Mouse (Mus musculus): ENCODE measurements around the gene Slc37a1. TPM values are rescaled to one million over a fixed set of nuclear protein-coding genes. Genes with fewer than 3 reads are reported as not detected.

Slc37a1 gene
- 2.8 and 3.9 TPM in 2 replicates for polyA plus RNA-seq (2015; fragmentation: Nextera tagmentation; extraction: Ambion mirVana)

DNA sequence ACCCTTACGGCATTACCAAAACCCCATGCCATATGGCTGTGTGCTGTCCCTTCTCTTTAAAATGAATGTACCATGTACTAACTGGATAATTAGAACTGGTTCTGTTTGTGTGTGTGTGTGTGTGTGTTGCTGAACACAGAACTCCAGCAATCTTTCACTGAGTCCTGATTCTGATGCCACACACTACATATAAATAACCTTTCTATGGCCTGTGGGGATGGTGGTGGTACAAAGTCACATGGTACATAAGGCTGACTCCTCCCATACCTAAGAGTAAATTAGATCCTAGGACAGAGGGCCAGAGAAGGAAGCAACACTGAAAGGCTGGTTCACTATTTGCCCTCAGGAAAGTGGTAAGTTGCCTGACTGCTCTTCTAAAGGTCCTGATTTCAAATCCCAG lies at the start of gene Slc37a1:
Gene Slc37a1 (plus strand): TSS at position 301 of the 400 bp plus-strand sequence.
- WGBS: 100% methylated on average over 1 of the region's 1 CpGs
- DNase-seq (ENCODE audit: low spot score) (no peak), ATAC-seq (replicated peaks; ENCODE audit: low FRiP score, low read depth) (no peak)
- Histone ChIP-seq H3K36me3 (ENCODE audit: insufficient read depth, low read length) (no peaks in the 10 kb centered on the region), H3K27ac (no peak within 1 kb of the TSS), H3K4me2 (ENCODE audit: low read length) (no peak within 1 kb of the TSS), H3K4me1 (replicated peaks; ENCODE audit: insufficient read depth, low read length) (no peaks in the 10 kb centered on the region), H3K9ac (ENCODE audit: low read depth, low read length) (no peak within 1 kb of the TSS), H3K9me3 (replicated peaks; ENCODE audit: low read length) (no peaks in the 10 kb centered on the region), H3K4me3 (replicated peaks; ENCODE audit: low read depth, low read length) (no peak within 1 kb of the TSS), H3K27me3 (ENCODE audit: insufficient read depth, low read length) (no peaks in the 10 kb centered on the region)
- no peak for TF ChIP-seq CTCF (IDR thresholded peaks at IDR 0.05; ENCODE audit: low read depth)

DNA sequence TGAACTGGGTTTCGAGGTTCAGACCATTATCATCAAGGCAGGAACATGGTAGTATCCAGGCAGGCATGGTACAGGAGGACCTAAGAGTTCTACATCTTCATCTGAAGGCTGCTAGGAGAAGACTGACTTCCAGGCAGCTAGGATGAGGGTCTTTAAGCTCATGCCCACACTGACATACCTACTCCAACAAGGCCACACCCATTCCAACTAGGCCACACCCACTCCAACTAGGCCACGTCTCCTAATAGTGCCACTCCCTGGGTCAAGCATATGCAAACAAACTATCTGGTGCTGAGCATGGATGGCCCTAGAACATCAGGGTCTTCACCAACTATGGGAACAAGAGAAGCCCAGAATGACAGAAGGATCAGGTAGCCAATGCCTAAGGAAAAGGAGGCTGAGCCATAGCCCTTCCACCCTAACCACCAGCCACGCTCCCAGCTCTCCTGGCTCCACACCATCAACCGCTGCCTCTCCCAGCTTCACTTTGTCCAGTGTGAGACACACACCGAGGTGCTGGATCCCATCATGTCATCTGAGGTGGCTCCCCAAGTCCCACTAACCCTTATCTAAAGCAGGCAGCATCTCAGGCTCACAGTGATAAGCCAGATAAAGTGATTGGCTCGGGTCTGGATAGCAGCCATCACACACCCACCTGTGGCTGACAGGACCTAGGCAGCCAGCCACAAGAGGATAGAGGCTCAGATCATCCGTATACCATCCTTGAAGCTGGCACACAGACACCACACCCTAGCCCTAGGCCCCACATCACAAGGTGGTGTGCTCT lies 48.2 kb upstream of the Slc37a1 start:
- ATAC-seq (replicated peaks; ENCODE audit: low FRiP score, low read depth): no peak
- WGBS: 82% methylated on average over 7 of the region's 7 CpGs
- H3K4me1 ChIP-seq (replicated peaks; ENCODE audit: insufficient read depth, low read length): no peaks in the 10 kb centered on the region
- no peaks in the 10 kb centered on the region for H3K27me3 ChIP-seq (ENCODE audit: insufficient read depth, low read length)
- H3K36me3 ChIP-seq (ENCODE audit: insufficient read depth, low read length): no peaks in the 10 kb centered on the region
- H3K4me2 ChIP-seq (ENCODE audit: low read length): no peak overlapping the region
- no peak for TF ChIP-seq CTCF (IDR thresholded peaks at IDR 0.05; ENCODE audit: low read depth)
- H3K4me3 ChIP-seq (replicated peaks; ENCODE audit: low read depth, low read length): no peak overlapping the region
- H3K9me3 ChIP-seq (replicated peaks; ENCODE audit: low read length): no peaks in the 10 kb centered on the region
- DNase-seq (ENCODE audit: low spot score): no peak
- no peak overlapping the region for H3K9ac ChIP-seq (ENCODE audit: low read depth, low read length)
- no peak overlapping the region for H3K27ac ChIP-seq

DNA sequence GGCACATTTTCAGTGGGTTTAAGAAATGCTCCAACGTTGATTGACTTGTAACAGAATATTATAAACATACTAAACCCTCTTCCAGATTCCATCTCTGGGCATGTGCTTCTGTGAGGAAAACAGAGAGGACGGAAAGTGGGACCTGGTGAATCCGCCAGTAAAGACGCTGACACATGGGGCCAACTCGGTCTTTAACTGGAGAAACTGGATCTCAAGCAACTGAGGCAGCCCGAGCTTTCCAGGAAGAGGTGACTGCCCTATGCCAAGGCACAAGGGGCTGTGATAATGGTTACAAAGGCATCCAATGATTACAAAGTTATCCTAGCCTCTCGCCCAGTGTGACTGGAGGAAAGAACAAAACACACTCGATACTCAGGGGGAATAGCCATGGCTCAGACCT lies 45.4 kb upstream of the Slc37a1 start:
- DNase-seq (ENCODE audit: low spot score) (no peak), ATAC-seq (replicated peaks; ENCODE audit: low FRiP score, low read depth) (no peak)
- H3K4me1 ChIP-seq (replicated peaks; ENCODE audit: insufficient read depth, low read length): no peaks in the 10 kb centered on the region
- no peak overlapping the region for H3K4me3 ChIP-seq (replicated peaks; ENCODE audit: low read depth, low read length)
- no peaks in the 10 kb centered on the region for H3K9me3 ChIP-seq (replicated peaks; ENCODE audit: low read length)
- no peak overlapping the region for H3K27ac ChIP-seq
- H3K27me3 ChIP-seq (ENCODE audit: insufficient read depth, low read length): no peaks in the 10 kb centered on the region
- no peaks in the 10 kb centered on the region for H3K36me3 ChIP-seq (ENCODE audit: insufficient read depth, low read length)
- 85% methylated on average over 8 of the region's 8 CpGs for WGBS
- no peak for TF ChIP-seq CTCF (IDR thresholded peaks at IDR 0.05; ENCODE audit: low read depth)
- no peak overlapping the region for H3K4me2 ChIP-seq (ENCODE audit: low read length)
- no peak overlapping the region for H3K9ac ChIP-seq (ENCODE audit: low read depth, low read length)

DNA sequence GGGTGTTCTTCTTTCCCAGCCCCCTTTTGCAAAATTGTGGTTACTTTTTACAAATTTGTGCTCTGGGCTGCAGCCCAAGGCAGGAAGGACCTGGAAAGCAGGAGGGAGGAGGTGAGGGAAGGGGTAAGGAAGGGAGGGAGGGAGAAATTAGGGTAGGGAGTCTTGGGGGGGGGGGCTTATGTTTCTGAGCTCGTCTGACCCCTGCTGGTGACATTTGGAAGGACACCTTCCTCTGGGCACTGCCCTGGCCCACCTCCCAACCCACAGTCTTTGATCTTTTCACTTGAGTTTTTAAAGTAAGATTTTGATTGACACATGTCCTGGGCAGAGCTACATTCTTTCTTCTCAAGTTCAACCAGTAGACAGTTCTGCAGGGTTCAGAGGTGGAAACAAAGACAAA lies 43.8 kb upstream of the Slc37a1 start:
- 0% methylated on average over 1 of the region's 1 CpGs for WGBS
- no peak for ATAC-seq (replicated peaks; ENCODE audit: low FRiP score, low read depth)

DNA sequence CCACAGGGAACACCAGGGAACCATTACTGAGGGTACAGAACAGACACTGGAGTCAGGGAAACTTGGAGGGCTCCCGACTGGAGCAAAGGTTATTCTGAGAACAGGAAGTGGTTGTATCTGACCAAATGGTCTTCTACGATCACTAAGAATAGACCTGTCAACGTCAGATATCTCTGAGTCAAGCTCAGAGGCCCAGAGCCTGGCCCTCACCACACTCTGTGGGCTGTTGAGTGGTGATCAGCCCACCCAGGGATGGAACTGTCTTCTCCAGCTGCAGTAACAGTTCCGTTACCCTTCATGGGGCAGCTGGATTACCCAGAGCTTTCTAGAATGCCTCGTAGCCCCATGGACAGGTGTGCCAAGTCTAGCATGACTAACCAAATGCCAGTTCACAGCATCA lies 41.3 kb upstream of the Slc37a1 start:
- Histone ChIP-seq H3K4me1 (replicated peaks; ENCODE audit: insufficient read depth, low read length) (no peaks in the 10 kb centered on the region), H3K27me3 (ENCODE audit: insufficient read depth, low read length) (no peaks in the 10 kb centered on the region), H3K4me2 (ENCODE audit: low read length) (no peak overlapping the region), H3K9me3 (replicated peaks; ENCODE audit: low read length) (no peaks in the 10 kb centered on the region), H3K27ac (no peak overlapping the region), H3K36me3 (ENCODE audit: insufficient read depth, low read length) (no peaks in the 10 kb centered on the region), H3K9ac (ENCODE audit: low read depth, low read length) (no peak overlapping the region), H3K4me3 (replicated peaks; ENCODE audit: low read depth, low read length) (no peak overlapping the region)
- 59% methylated on average over 5 of the region's 5 CpGs for WGBS
- no peak for DNase-seq (ENCODE audit: low spot score)
- TF ChIP-seq CTCF (IDR thresholded peaks at IDR 0.05; ENCODE audit: low read depth): no peak
- ATAC-seq (replicated peaks; ENCODE audit: low FRiP score, low read depth): no peak

More for the DNA sequence above, 43.8 kb upstream of the Slc37a1 start:
- peak; percentile 58 for TF ChIP-seq CTCF (IDR thresholded peaks at IDR 0.05; ENCODE audit: low read depth)
- no peaks in the 10 kb centered on the region for H3K9me3 ChIP-seq (replicated peaks; ENCODE audit: low read length)
- no peak overlapping the region for H3K4me3 ChIP-seq (replicated peaks; ENCODE audit: low read depth, low read length)
- H3K27ac ChIP-seq: no peak overlapping the region
- H3K36me3 ChIP-seq (ENCODE audit: insufficient read depth, low read length): no peaks in the 10 kb centered on the region
- no peak overlapping the region for H3K9ac ChIP-seq (ENCODE audit: low read depth, low read length)
- no peaks in the 10 kb centered on the region for H3K27me3 ChIP-seq (ENCODE audit: insufficient read depth, low read length)
- no peaks in the 10 kb centered on the region for H3K4me1 ChIP-seq (replicated peaks; ENCODE audit: insufficient read depth, low read length)
- no peak for DNase-seq (ENCODE audit: low spot score)
- H3K4me2 ChIP-seq (ENCODE audit: low read length): no peak overlapping the region

DNA sequence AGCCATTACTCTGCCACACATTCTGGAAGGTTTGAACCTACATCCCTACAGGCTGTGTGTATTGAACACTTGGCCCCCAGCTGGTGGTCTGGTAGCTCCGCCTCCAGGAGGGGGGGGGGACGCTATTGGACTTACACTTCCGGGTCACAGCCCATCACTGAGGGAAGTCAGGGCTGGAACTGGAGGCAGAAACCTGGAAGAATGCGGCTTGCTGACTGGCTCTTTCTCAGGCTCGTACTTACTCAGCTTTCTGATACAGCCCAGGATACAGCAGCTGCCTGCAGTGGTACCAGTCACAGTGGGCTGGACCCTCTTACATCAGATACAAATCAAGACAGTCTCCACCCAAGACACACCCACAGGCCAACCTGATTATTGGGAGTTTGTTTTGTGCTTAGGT lies 39.4 kb upstream of the Slc37a1 start:
- no peak for ATAC-seq (replicated peaks; ENCODE audit: low FRiP score, low read depth)
- 28% methylated on average over 4 of the region's 5 CpGs for WGBS
- Histone ChIP-seq H3K9ac (ENCODE audit: low read depth, low read length) (no peak overlapping the region), H3K4me1 (replicated peaks; ENCODE audit: insufficient read depth, low read length) (no peaks in the 10 kb centered on the region), H3K4me2 (ENCODE audit: low read length) (no peak overlapping the region), H3K9me3 (replicated peaks; ENCODE audit: low read length) (no peaks in the 10 kb centered on the region), H3K27me3 (ENCODE audit: insufficient read depth, low read length) (no peaks in the 10 kb centered on the region), H3K4me3 (replicated peaks; ENCODE audit: low read depth, low read length) (no peak overlapping the region), H3K36me3 (ENCODE audit: insufficient read depth, low read length) (no peaks in the 10 kb centered on the region), H3K27ac (no peak overlapping the region)
- TF ChIP-seq CTCF (IDR thresholded peaks at IDR 0.05; ENCODE audit: low read depth): no peak
- no peak for DNase-seq (ENCODE audit: low spot score)

Data from kidney, postnatal 0 days (tissue).